Mouse (Mus musculus): ENCODE measurements around the gene Cyp26b1.

The Cyp26b1 gene

DNA sequence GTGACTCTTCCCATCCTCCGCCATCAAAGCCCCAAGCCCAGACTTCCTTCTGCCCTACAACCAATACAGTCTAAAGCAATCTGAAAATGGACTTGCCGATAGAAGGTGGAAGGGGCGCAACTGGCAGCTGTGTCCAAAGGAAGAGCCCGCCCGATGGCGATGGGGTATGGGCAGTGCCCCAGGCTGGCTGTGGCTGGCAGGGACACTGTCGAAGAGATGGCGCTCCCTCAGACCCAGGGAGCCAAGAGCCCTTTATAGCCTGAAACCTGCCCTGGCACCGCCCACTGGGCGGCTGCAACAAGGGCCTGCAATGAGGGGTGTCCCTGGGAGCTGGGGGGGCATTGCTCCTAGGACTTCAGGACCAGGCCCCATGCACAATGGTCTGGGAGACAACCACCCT is at the start of gene Cyp26b1:
Cyp26b1 (minus strand) TSS at position 216 of the 400 bp plus-strand sequence.
- in situ Hi-C loops (cut with MboI, MseI), result loop anchor here (5.0 to 10.0 kb wide), 2 partner anchors 181 to 489 kb away; no protein-coding TSS in a partner anchor

DNA sequence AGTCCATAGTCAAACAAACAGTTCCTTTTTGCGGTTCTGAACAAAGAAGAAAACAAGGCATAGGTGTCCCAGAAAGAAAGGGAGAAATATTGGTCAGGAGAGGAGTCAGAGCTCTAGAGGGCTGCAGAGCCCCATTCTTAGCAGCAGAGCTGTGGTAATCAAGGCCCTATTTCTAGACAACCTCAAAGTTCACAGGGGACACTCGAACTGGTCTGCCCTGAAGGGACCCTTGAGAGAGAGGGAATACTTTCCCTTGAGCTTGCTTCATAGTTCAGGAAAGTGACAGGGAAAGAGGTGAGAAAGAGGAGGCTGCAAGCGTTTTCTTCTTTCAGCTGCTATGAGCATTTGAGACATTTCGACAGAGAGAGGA is 47.3 kb upstream of the Cyp26b1 start:
- in situ Hi-C loops (cut with MboI, MseI), result no loop called here

- in situ Hi-C loops (cut with MboI, MseI), result no loop called here
Observed at GRCm38 (mm10) chr6:84640324-84641061, 46.8 kb upstream of the Cyp26b1 start.

DNA sequence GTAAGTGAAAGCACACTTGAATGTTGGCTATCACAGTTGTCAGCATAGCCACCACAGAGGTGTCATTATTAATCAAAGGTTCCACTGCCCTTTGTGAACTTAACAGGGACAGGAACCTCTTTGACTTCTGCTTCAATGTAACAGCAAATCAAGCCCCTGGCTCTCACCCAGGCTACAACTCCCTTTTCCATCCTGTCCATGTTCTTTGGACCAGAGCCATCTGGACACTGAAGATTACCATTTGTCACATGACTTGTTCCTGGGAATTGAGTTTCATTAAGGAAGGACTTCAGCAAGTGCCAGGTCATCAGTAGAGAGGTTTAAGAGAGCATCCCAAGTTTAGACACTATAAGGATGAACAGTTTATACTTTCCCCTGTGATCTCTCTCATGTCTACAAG is 44.5 kb upstream of the Cyp26b1 start:
- in situ Hi-C loops (cut with MboI, MseI), result no loop called here

DNA sequence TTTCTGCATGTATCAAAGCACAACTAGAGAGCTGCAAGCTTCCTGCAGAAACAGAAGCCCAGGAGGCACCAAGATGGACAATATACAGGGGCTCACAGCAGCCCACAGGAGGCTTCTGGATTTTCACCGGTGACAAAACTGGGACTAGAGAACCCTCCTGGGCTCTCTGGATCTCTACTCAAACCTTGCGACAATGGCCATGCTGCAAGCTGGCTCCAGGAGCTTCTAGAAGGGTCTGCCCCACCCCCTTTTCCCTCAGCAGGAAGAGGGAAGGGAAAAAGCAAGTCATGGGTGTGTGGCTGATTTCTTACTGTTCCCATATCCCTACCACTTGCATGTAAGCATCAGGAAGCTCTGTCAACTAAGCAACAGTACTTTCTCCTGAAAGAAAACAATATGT is 37.9 kb upstream of the Cyp26b1 start:
- in situ Hi-C loops (cut with MboI, MseI), result no loop called here

- in situ Hi-C loops (cut with MboI, MseI), result no loop called here
Observed at GRCm38 (mm10) chr6:84630276-84630675, 36.6 kb upstream of the Cyp26b1 start.

DNA sequence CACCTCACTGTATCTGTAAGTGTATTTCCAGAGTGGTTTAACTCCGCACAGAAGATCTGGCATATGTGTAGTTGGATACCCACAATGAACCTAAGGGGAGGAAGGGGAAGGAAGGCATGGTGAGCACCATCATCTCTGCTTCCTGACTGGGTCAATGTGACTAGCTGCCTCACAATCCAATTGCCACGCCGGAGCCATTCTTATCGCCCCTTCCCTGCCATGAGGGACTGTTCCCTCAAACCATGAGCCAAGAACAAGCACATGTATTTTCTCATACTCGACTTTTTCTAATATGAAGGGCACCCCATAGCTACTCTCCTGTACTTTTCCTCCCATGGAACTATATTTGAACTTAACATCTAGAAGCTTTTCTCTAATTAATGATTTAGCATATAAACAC is 35.1 kb upstream of the Cyp26b1 start:
- in situ Hi-C loops (cut with MboI, MseI), result no loop called here

GRCm38 (mm10) chr6:84626398-84626797 is 32.7 kb upstream of the Cyp26b1 start:
- in situ Hi-C loops (cut with MboI, MseI), result no loop called here

DNA sequence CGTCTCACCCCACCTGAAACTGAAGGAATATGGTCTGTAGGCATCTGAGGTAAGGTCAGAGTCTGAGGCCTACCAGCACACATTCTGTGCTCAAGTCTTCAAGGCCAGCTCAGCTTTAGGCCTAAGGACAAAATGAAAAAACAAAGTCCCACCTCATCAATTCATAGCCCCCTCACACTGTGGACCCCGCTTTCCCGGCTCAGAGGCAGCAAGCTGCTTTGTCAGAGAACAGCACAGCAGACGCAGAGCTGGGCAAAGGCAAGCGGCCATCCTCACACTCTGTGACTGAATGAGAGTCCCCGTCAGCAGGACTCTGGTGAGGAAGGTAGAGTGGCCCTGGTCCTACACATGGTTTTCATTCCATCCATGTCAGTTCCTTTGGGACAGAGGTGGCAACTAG is 25.5 kb upstream of the Cyp26b1 start:
- in situ Hi-C loops (cut with MboI, MseI), result no loop called here

DNA sequence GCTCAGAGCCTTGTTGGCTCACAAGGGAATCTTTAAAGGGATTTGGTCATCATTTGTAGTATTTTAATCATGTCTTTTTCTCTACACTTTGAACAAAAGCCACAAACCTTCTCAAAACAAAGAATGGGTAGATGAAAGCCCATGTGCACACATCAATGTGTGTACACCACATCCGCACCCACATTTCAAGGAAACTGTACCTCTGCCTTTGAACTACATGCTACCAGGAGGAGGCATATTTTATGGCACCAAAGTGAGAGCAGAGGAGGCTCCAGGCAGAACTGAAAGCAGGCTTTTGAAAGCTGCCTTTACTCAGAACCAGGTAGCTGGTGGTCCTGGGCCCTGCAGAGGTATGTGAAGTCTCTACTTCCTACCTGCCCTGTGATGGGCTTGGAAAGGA is 23.3 kb upstream of the Cyp26b1 start:
- in situ Hi-C loops (cut with MboI, MseI), result no loop called here

- in situ Hi-C loops (cut with MboI, MseI), result no loop called here
Observed at GRCm38 (mm10) chr6:84616586-84616985, 22.9 kb upstream of the Cyp26b1 start.

GRCm38 (mm10) chr6:84613561-84613960 is 19.9 kb upstream of the Cyp26b1 start:
- in situ Hi-C loops (cut with MboI, MseI), result no loop called here

GRCm38 (mm10) chr6:84601136-84601889 is 7.6 kb upstream of the Cyp26b1 start:
- in situ Hi-C loops (cut with MboI, MseI), result no loop called here

DNA sequence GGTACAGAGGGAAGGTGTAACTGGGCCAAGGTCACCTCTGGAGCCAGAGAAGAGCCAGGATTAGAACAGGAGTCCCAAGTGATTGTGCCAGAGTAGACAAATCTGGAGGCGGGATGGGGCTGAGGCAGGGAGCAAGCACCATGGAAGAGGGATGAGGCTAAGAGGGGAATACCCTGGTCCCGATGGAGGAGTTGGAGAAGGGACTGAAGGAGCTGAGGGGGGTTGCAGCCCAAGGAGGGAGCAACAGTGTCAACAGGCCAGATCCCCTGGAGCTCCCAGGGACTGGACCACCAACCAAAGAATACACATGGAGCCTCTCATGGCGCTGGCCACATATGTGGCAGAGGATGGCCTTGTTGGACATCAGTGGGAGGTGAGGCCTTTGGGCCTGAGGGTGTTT is 5.6 kb upstream of the Cyp26b1 start:
- in situ Hi-C loops (cut with MboI, MseI), result loop anchor here in 1 of 2 experiments (10.0 kb wide), 1 partner anchor 494 kb away; no protein-coding TSS in a partner anchor

- in situ Hi-C loops (cut with MboI, MseI), result loop anchor here in 1 of 2 experiments (10.0 kb wide), 1 partner anchor 494 kb away; no protein-coding TSS in a partner anchor
Observed at GRCm38 (mm10) chr6:84598725-84599124, 5.0 kb upstream of the Cyp26b1 start.

- in situ Hi-C loops (cut with MboI, MseI), result loop anchor here (5.0 to 10.0 kb wide), 2 partner anchors 182 to 490 kb away; no protein-coding TSS in a partner anchor
Observed at GRCm38 (mm10) chr6:84594626-84595025, 918 bp upstream of the Cyp26b1 start.

DNA sequence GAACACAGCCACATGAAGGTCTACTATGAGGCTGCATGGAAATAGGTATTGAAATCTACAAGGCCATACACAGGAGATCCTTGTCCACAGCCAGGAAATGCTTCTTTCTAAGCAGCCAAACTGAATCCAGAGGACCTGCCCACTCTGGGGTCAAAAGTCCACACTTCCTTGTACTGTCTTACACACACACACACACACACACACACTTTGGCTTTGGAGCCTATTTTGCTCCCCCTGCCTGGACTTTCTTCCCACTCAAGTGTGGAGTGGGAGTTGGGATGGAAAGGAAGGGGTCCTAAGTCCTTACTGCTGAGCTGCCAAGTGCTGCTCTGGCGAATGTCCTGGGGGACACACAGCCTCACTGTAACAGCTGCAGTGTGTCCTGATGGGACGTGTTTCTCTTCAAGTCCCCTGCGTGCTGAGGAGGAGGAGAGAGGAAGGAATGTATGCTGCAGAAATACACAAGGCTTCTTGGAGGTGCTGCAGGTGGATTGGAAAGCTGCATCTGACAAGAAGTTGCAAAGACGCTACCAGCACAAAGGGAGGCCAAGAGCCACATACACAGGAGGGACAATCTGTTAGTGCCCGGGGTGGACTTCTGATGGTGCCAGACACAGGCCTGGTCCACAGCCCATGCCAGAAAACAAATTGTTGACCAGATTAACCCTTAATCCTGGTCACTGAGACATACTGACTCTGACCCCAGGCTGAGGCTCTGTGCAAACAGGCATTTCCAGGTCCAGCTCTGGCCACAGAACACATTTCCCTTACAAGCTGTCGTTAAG is 2.6 kb downstream of the Cyp26b1 start:
- in situ Hi-C loops (cut with MboI, MseI), result loop anchor here (5.0 to 10.0 kb wide), 2 partner anchors 179 to 486 kb away; no protein-coding TSS in a partner anchor

- in situ Hi-C loops (cut with MboI, MseI), result loop anchor here (5.0 to 10.0 kb wide), 2 partner anchors 178 to 485 kb away; no protein-coding TSS in a partner anchor
Observed at GRCm38 (mm10) chr6:84589742-84590686, 3.7 kb downstream of the Cyp26b1 start.

DNA sequence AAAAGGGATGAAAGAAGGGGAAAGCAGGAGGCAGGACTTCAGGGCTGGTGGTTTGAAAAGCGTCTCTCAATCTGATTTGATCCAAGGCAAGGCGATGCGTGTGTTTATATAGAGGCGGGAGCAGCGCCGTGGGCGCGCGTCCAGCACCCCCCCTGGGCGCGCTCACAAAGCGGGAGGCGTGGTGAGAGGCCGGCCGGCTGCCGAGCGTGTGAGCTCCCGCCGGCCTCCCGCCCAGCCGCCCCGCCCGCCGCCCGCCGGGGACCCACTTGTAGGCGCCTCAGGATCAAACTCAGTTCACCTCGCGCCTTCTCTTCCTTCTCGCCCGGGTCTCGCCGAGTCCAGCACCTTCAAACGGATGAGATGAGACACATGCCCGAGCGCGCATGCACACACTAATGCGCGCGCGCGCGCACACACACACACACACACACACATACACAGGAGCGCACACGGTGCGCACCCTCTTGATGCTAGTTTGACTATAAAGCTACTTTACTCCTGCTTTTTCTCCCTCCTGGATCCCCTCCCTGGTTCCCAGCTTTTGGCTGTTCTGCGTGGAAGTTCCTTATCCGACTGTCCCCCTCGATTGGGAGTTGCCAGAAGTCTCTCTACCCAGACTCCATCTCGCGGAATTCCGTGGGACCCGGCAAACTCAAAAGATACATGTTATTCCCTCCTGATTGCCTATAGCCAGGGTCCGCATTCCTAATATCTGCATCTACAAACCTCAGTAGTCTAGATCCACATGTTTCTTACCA is 4.6 kb downstream of the Cyp26b1 start:
- in situ Hi-C loops (cut with MboI, MseI), result no loop called here
